Comparison of ENCODE assay signal across 32 mouse cellular contexts in genomic region chr13:56529685-56530084, GRCm38 (mm10). TPM values are rescaled to one million over a fixed set of nuclear protein-coding genes. Genes with fewer than 3 reads are reported as not detected.
"Had no signal": no experiment of that assay in that cellular context is flagged by ENCODE, and none has a peak within 500 bp of the region (broad histone marks: within the 10 kb centered on the region; RNA-seq: fewer than 3 reads in every experiment).

No protein-coding gene starts in this region.

- H3K27ac ChIP-seq: kidney, postnatal 0 days; limb, embryonic 12.5 days; limb, embryonic 15.5 days; liver, embryonic 12.5 days; liver, embryonic 15.5 days; midbrain, embryonic 13.5 days; neural tube, embryonic 13.5 days had no signal

- H3K9me3 ChIP-seq: limb, embryonic 15.5 days; liver, embryonic 12.5 days; liver, embryonic 15.5 days had no signal

- H3K4me3 ChIP-seq: limb, embryonic 12.5 days; limb, embryonic 15.5 days; liver, embryonic 12.5 days; liver, embryonic 15.5 days; midbrain, embryonic 13.5 days; myocyte; neural tube, embryonic 13.5 days had no signal

- H3K27me3 ChIP-seq: limb, embryonic 12.5 days; limb, embryonic 15.5 days; liver, embryonic 12.5 days; liver, embryonic 15.5 days; midbrain, embryonic 13.5 days; neural tube, embryonic 13.5 days had no signal

- H3K4me2 ChIP-seq: limb, embryonic 12.5 days; limb, embryonic 15.5 days; liver, embryonic 12.5 days; liver, embryonic 15.5 days; midbrain, embryonic 13.5 days; neural tube, embryonic 13.5 days had no signal

- H3K9ac ChIP-seq: limb, embryonic 12.5 days; limb, embryonic 15.5 days; liver, embryonic 12.5 days; liver, embryonic 15.5 days; midbrain, embryonic 13.5 days; neural tube, embryonic 13.5 days had no signal

- H3K4me1 ChIP-seq: limb, embryonic 12.5 days; limb, embryonic 15.5 days; liver, embryonic 12.5 days; liver, embryonic 15.5 days; midbrain, embryonic 13.5 days; neural tube, embryonic 13.5 days had no signal

- H3K36me3 ChIP-seq: limb, embryonic 12.5 days; limb, embryonic 15.5 days; liver, embryonic 15.5 days; midbrain, embryonic 13.5 days had no signal

- ATAC-seq: intestine, postnatal 0 days; liver, embryonic 12.5 days; lung, postnatal 0 days; midbrain, embryonic 13.5 days; midbrain, embryonic 16.5 days had no signal

- DNase-seq: kidney, adult 2 months; left cerebral cortex, postnatal 4 days; lung, adult 2 months; lung, postnatal 36 days; retina, postnatal 1 day; right cerebral cortex, postnatal 25 days; thymus, adult 18-20 months; thymus, postnatal 36 days had no signal

RNA-seq across cellular contexts. Expression of gene Fbxl21, which starts 7.4 kb away (rescaled TPM):
- total RNA-seq: megakaryocyte-erythroid progenitor cell, adult 5-6 weeks had no signal

RNA-seq across cellular contexts. Expression of gene Lect2, which starts 18.6 kb away (rescaled TPM):
- total RNA-seq: layer of hippocampus, adult 8-10 months; layer of hippocampus, postnatal 14 days; left cerebral cortex, adult 8-10 months; left cerebral cortex, postnatal 14 days; left cerebral cortex, postnatal 4 days; megakaryocyte-erythroid progenitor cell, adult 5-6 weeks; monocyte, adult 5-6 weeks; neutrophil, adult 5-6 weeks had no signal
- polyA plus RNA-seq: limb, embryonic 12.5 days; limb, embryonic 15.5 days; lung, adult 2 months; lung, postnatal 0 days; midbrain, embryonic 13.5 days; midbrain, embryonic 16.5 days; myocyte; neural tube, embryonic 13.5 days; spleen, adult 2 months; testis, adult 2 months; urinary bladder, adult 2 months had no signal

RNA-seq across cellular contexts. Expression of gene Il9, which starts 47.6 kb away (rescaled TPM):
- total RNA-seq: layer of hippocampus, adult 8-10 months; layer of hippocampus, postnatal 14 days; left cerebral cortex, adult 8-10 months; left cerebral cortex, postnatal 14 days; left cerebral cortex, postnatal 4 days; megakaryocyte-erythroid progenitor cell, adult 5-6 weeks; monocyte, adult 5-6 weeks; neutrophil, adult 5-6 weeks had no signal
- polyA plus RNA-seq: intestine, postnatal 0 days; kidney, adult 2 months; kidney, embryonic 14.5 days; kidney, postnatal 0 days; limb, embryonic 12.5 days; limb, embryonic 15.5 days; liver, embryonic 12.5 days; liver, embryonic 15.5 days; lung, adult 2 months; lung, postnatal 0 days; midbrain, embryonic 13.5 days; midbrain, embryonic 16.5 days; myocyte; neural tube, embryonic 13.5 days; small intestine, adult 2 months; spleen, adult 2 months; stomach, embryonic 16.5 days; urinary bladder, adult 2 months had no signal
